Mouse (Mus musculus): Measurements from ENCODE around the gene Focad. TPM values are rescaled to one million over a fixed set of nuclear protein-coding genes. Genes with fewer than 3 reads are reported as not detected.

The Focad gene
- total RNA-seq, 1 experiment, result 14.7 TPM

DNA sequence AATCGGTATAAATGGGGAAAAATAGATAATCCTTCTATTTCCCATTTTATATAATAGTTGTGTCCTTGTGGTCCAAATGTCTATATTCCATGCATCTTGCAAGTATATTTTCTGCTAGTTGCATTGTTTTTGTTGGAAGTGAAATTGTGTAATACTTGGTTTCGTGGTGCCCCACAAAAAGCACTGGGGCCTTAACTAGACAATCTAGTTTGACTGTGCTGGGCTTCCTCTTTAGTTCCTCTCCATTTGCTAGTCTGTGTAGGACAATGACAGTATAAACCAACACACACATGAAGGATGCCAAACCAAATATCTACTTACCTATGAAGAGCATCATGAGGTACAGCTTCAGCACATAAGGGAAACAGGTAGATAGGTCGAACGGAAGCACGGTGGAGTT, 324.9 kb downstream of the Focad start:
- no peaks in the 10 kb centered on the region for H3K4me1 ChIP-seq (ENCODE audit: control insufficient read depth in 2 of 2, insufficient read depth in 2 of 2, low read length in 2 of 2, poor library complexity in 1 of 2)
- no peak overlapping the region for H3K27ac ChIP-seq (ENCODE audit: insufficient read depth, low read depth, low read length, poor library complexity, severe bottlenecking)
- in situ Hi-C loops (cut with MboI; ENCODE audit: low sequenced_read_pairs in 2 of 2, unreplicated experiment in 2 of 2), result no loop called here
- no peak overlapping the region for H3K4me3 ChIP-seq (ENCODE audit: insufficient read depth in 1 of 2, low read depth in 1 of 2, low read length in 2 of 2, poor library complexity in 1 of 2, severe bottlenecking in 1 of 2)
- no peak overlapping the region for H3K9ac ChIP-seq (ENCODE audit: insufficient read depth, low read depth, low read length, poor library complexity, severe bottlenecking)
- no peaks in the 10 kb centered on the region for H3K9me3 ChIP-seq (ENCODE audit: control insufficient read depth, insufficient read depth, low read depth, low read length)
- no peak for DNase-seq (ENCODE audit: low read depth, low spot score)
- no peak for TF ChIP-seq MAFK (IDR thresholded peaks at IDR 0.05; ENCODE audit: insufficient read depth, low read depth, low read length)
- TF ChIP-seq ZC3H11A (IDR thresholded peaks at IDR 0.05; ENCODE audit: borderline replicate concordance, low read depth, low read length), result no peak
- TF ChIP-seq ZNF384 (IDR thresholded peaks at IDR 0.05; ENCODE audit: low read depth, low read length), result no peak
- no peak for TF ChIP-seq HCFC1 (IDR thresholded peaks at IDR 0.05; ENCODE audit: borderline replicate concordance, insufficient read depth, low read length)
- no peak for TF ChIP-seq CHD2 (IDR thresholded peaks at IDR 0.05; ENCODE audit: low read depth, low read length)
- H3K36me3 ChIP-seq (ENCODE audit: control insufficient read depth, insufficient read depth, low read length, poor library complexity, severe bottlenecking), result no peaks in the 10 kb centered on the region

DNA sequence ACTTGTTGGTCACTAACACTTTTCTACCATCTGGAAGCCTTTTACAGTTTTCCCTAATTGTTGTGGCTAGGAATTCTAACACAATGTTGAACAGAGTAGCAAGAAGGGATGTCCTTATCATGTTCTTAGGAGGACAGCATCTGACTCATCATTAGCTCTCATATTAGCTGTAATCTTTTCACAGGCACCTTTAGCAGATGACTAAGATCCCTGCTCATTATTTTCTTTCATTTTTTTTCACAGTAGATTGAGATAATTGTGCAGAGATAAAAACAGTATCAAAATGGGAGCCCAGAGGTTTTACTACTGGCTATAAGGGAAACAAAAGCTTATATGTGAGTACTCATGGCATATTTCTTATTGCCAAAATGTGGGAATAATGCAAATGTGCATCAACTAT, 330.1 kb downstream of the Focad start:
- H3K9me3 ChIP-seq (ENCODE audit: control insufficient read depth, insufficient read depth, low read depth, low read length), result no peaks in the 10 kb centered on the region
- TF ChIP-seq CHD2 (IDR thresholded peaks at IDR 0.05; ENCODE audit: low read depth, low read length) (no peak), ZC3H11A (IDR thresholded peaks at IDR 0.05; ENCODE audit: borderline replicate concordance, low read depth, low read length) (no peak), ZNF384 (IDR thresholded peaks at IDR 0.05; ENCODE audit: low read depth, low read length) (no peak), MAFK (IDR thresholded peaks at IDR 0.05; ENCODE audit: insufficient read depth, low read depth, low read length) (no peak), HCFC1 (IDR thresholded peaks at IDR 0.05; ENCODE audit: borderline replicate concordance, insufficient read depth, low read length) (no peak)
- H3K4me3 ChIP-seq (ENCODE audit: insufficient read depth in 1 of 2, low read depth in 1 of 2, low read length in 2 of 2, poor library complexity in 1 of 2, severe bottlenecking in 1 of 2), result no peak overlapping the region
- in situ Hi-C loops (cut with MboI; ENCODE audit: low sequenced_read_pairs in 2 of 2, unreplicated experiment in 2 of 2), result no loop called here
- no peaks in the 10 kb centered on the region for H3K4me1 ChIP-seq (ENCODE audit: control insufficient read depth in 2 of 2, insufficient read depth in 2 of 2, low read length in 2 of 2, poor library complexity in 1 of 2)
- H3K36me3 ChIP-seq (ENCODE audit: control insufficient read depth, insufficient read depth, low read length, poor library complexity, severe bottlenecking), result no peaks in the 10 kb centered on the region
- H3K27ac ChIP-seq (ENCODE audit: insufficient read depth, low read depth, low read length, poor library complexity, severe bottlenecking), result no peak overlapping the region
- no peak overlapping the region for H3K9ac ChIP-seq (ENCODE audit: insufficient read depth, low read depth, low read length, poor library complexity, severe bottlenecking)
- DNase-seq (ENCODE audit: low read depth, low spot score), result no peak

DNA sequence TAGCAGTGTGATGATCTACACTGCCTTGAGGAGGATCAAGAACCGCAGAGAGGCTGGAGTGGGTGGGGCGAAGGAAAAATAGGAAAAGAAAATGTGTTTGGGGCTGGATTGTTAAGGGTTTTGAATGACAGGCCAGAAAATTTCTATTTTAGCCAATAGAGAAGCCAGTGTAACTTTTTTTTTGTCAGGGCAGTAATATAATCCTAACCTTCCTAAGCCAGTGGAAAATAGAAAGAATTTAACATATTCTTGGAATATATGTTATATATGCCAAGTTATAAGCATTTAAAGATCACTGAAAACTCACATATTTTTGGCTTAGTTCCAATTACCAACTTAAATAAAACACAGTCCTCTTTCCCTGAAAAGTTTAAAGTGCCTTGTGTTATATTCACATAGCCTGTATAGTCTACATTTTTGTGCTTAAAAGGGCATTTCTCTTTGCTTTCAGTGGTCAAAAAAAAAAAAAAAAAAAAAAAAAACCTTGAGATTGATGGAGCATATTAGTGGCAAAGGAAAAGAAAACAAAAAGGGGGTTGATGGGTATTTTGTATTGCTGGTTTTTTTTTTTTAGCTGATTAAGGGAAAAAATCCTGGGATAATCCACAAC, 333.3 kb downstream of the Focad start:
- no peak for DNase-seq (ENCODE audit: low read depth, low spot score)
- H3K9me3 ChIP-seq (ENCODE audit: control insufficient read depth, insufficient read depth, low read depth, low read length), result no peaks in the 10 kb centered on the region
- no peak overlapping the region for H3K9ac ChIP-seq (ENCODE audit: insufficient read depth, low read depth, low read length, poor library complexity, severe bottlenecking)
- TF ChIP-seq ZNF384 (IDR thresholded peaks at IDR 0.05; ENCODE audit: low read depth, low read length) (no peak), CHD2 (IDR thresholded peaks at IDR 0.05; ENCODE audit: low read depth, low read length) (no peak), MAFK (IDR thresholded peaks at IDR 0.05; ENCODE audit: insufficient read depth, low read depth, low read length) (no peak), HCFC1 (IDR thresholded peaks at IDR 0.05; ENCODE audit: borderline replicate concordance, insufficient read depth, low read length) (no peak), ZC3H11A (IDR thresholded peaks at IDR 0.05; ENCODE audit: borderline replicate concordance, low read depth, low read length) (no peak)
- no peaks in the 10 kb centered on the region for H3K4me1 ChIP-seq (ENCODE audit: control insufficient read depth in 2 of 2, insufficient read depth in 2 of 2, low read length in 2 of 2, poor library complexity in 1 of 2)
- in situ Hi-C loops (cut with MboI; ENCODE audit: low sequenced_read_pairs in 2 of 2, unreplicated experiment in 2 of 2), result no loop called here
- no peak overlapping the region for H3K27ac ChIP-seq (ENCODE audit: insufficient read depth, low read depth, low read length, poor library complexity, severe bottlenecking)
- no peak overlapping the region for H3K4me3 ChIP-seq (ENCODE audit: insufficient read depth in 1 of 2, low read depth in 1 of 2, low read length in 2 of 2, poor library complexity in 1 of 2, severe bottlenecking in 1 of 2)
- H3K36me3 ChIP-seq (ENCODE audit: control insufficient read depth, insufficient read depth, low read length, poor library complexity, severe bottlenecking), result no peaks in the 10 kb centered on the region

DNA sequence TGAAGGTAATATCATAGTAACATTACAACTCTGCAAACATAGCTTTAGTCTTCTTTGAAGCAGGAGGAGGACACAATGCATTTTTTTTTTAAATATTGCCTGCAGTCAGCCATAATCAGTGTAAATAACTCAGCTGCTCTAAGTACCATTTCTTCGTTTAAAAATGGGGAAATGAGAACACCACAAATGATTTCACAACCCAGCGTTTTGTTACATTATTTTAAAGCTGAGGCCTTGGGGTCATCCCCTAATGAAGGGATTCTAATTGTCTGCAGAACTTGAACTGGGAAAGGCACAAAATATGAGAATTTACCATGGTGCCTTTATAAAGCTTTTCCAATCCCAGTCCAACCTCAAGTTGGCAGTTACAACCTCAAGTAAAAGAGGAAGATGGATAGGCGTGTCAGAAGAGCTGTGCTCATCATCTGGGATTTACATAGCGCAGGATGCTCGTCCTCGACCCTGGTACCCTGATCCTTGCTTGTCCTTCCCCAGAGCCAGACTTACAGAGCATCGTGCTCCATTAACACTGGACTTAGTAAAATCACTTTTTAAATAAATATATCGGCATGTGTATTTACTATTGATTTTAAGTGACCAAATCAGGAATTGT, 338.1 kb downstream of the Focad start:
- TF ChIP-seq CHD2 (IDR thresholded peaks at IDR 0.05; ENCODE audit: low read depth, low read length) (no peak), ZNF384 (IDR thresholded peaks at IDR 0.05; ENCODE audit: low read depth, low read length) (no peak), ZC3H11A (IDR thresholded peaks at IDR 0.05; ENCODE audit: borderline replicate concordance, low read depth, low read length) (no peak), MAFK (IDR thresholded peaks at IDR 0.05; ENCODE audit: insufficient read depth, low read depth, low read length) (no peak), HCFC1 (IDR thresholded peaks at IDR 0.05; ENCODE audit: borderline replicate concordance, insufficient read depth, low read length) (no peak)
- no peak for DNase-seq (ENCODE audit: low read depth, low spot score)
- no peak overlapping the region for H3K4me3 ChIP-seq (ENCODE audit: insufficient read depth in 1 of 2, low read depth in 1 of 2, low read length in 2 of 2, poor library complexity in 1 of 2, severe bottlenecking in 1 of 2)
- H3K4me1 ChIP-seq (ENCODE audit: control insufficient read depth in 2 of 2, insufficient read depth in 2 of 2, low read length in 2 of 2, poor library complexity in 1 of 2), result no peaks in the 10 kb centered on the region
- H3K36me3 ChIP-seq (ENCODE audit: control insufficient read depth, insufficient read depth, low read length, poor library complexity, severe bottlenecking), result no peaks in the 10 kb centered on the region
- H3K27ac ChIP-seq (ENCODE audit: insufficient read depth, low read depth, low read length, poor library complexity, severe bottlenecking), result no peak overlapping the region
- no peak overlapping the region for H3K9ac ChIP-seq (ENCODE audit: insufficient read depth, low read depth, low read length, poor library complexity, severe bottlenecking)
- no peaks in the 10 kb centered on the region for H3K9me3 ChIP-seq (ENCODE audit: control insufficient read depth, insufficient read depth, low read depth, low read length)
- in situ Hi-C loops (cut with MboI; ENCODE audit: low sequenced_read_pairs in 2 of 2, unreplicated experiment in 2 of 2), result no loop called here
